Mouse (Mus musculus): ENCODE results near the gene Mllt3. TPM values are rescaled to one million over a fixed set of nuclear protein-coding genes. Genes with fewer than 3 reads are reported as not detected.

Mllt3 gene
- polyA plus RNA-seq, 1 experiment from 2014 or later: 73.2 TPM

- no peak for ATAC-seq (ENCODE audit: low FRiP score)
- Histone ChIP-seq H3K27me3 (ENCODE audit: control insufficient read depth, insufficient read depth, low read length) (no peaks in the 10 kb centered on the region), H3K9me3 (ENCODE audit: control insufficient read depth, low read length) (no peaks in the 10 kb centered on the region), H3K4me3 (ENCODE audit: low read depth, low read length) (no peak overlapping the region), H3K9ac (ENCODE audit: low read depth, low read length) (no peak overlapping the region), H3K4me1 (replicated peaks; ENCODE audit: control insufficient read depth, insufficient read depth, low read length) (no peaks in the 10 kb centered on the region), H3K27ac (ENCODE audit: low read depth, low read length) (no peak overlapping the region), H3K36me3 (ENCODE audit: control insufficient read depth, insufficient read depth, low read length) (no peaks in the 10 kb centered on the region), H3K4me2 (replicated peaks; ENCODE audit: low read depth, low read length) (no peak overlapping the region)
- no peak for DNase-seq (ENCODE audit: low spot score)
- WGBS: 61% methylated on average over 3 of the region's 3 CpGs
Observed at GRCm38 (mm10) chr4:87865848-87866247, 167.3 kb downstream of the Mllt3 start.

GRCm38 (mm10) chr4:87865041-87865440 is 168.1 kb downstream of the Mllt3 start:
- no peaks in the 10 kb centered on the region for H3K4me1 ChIP-seq (replicated peaks; ENCODE audit: control insufficient read depth, insufficient read depth, low read length)
- no peak for ATAC-seq (ENCODE audit: low FRiP score)
- no peaks in the 10 kb centered on the region for H3K36me3 ChIP-seq (ENCODE audit: control insufficient read depth, insufficient read depth, low read length)
- H3K27ac ChIP-seq (ENCODE audit: low read depth, low read length): no peak overlapping the region
- no peak for DNase-seq (ENCODE audit: low spot score)
- H3K9me3 ChIP-seq (ENCODE audit: control insufficient read depth, low read length): no peaks in the 10 kb centered on the region
- whole genome bisulfite sequencing: 74% methylated on average over 3 of the region's 3 CpGs
- H3K9ac ChIP-seq (ENCODE audit: low read depth, low read length): no peak overlapping the region
- H3K4me2 ChIP-seq (replicated peaks; ENCODE audit: low read depth, low read length): no peak overlapping the region
- no peak overlapping the region for H3K4me3 ChIP-seq (ENCODE audit: low read depth, low read length)
- no peaks in the 10 kb centered on the region for H3K27me3 ChIP-seq (ENCODE audit: control insufficient read depth, insufficient read depth, low read length)

GRCm38 (mm10) chr4:87863212-87863611 is 170.0 kb downstream of the Mllt3 start:
- no peaks in the 10 kb centered on the region for H3K27me3 ChIP-seq (ENCODE audit: control insufficient read depth, insufficient read depth, low read length)
- no peaks in the 10 kb centered on the region for H3K4me1 ChIP-seq (replicated peaks; ENCODE audit: control insufficient read depth, insufficient read depth, low read length)
- H3K27ac ChIP-seq (ENCODE audit: low read depth, low read length): no peak overlapping the region
- ATAC-seq (ENCODE audit: low FRiP score): no peak
- H3K9me3 ChIP-seq (ENCODE audit: control insufficient read depth, low read length): no peaks in the 10 kb centered on the region
- no peak overlapping the region for H3K9ac ChIP-seq (ENCODE audit: low read depth, low read length)
- H3K36me3 ChIP-seq (ENCODE audit: control insufficient read depth, insufficient read depth, low read length): no peaks in the 10 kb centered on the region
- WGBS: 91% methylated on average over 5 of the region's 5 CpGs
- H3K4me3 ChIP-seq (ENCODE audit: low read depth, low read length): no peak overlapping the region
- DNase-seq (ENCODE audit: low spot score): no peak
- H3K4me2 ChIP-seq (replicated peaks; ENCODE audit: low read depth, low read length): no peak overlapping the region

- H3K27ac ChIP-seq (ENCODE audit: low read depth, low read length): no peak overlapping the region
- H3K36me3 ChIP-seq (ENCODE audit: control insufficient read depth, insufficient read depth, low read length): no peaks in the 10 kb centered on the region
- no peaks in the 10 kb centered on the region for H3K27me3 ChIP-seq (ENCODE audit: control insufficient read depth, insufficient read depth, low read length)
- no peaks in the 10 kb centered on the region for H3K4me1 ChIP-seq (replicated peaks; ENCODE audit: control insufficient read depth, insufficient read depth, low read length)
- no peak overlapping the region for H3K9ac ChIP-seq (ENCODE audit: low read depth, low read length)
- H3K4me2 ChIP-seq (replicated peaks; ENCODE audit: low read depth, low read length): no peak overlapping the region
- no peaks in the 10 kb centered on the region for H3K9me3 ChIP-seq (ENCODE audit: control insufficient read depth, low read length)
- ATAC-seq (ENCODE audit: low FRiP score) (no peak), DNase-seq (ENCODE audit: low spot score) (no peak)
- WGBS: 90% methylated on average over 5 of the region's 5 CpGs
- H3K4me3 ChIP-seq (ENCODE audit: low read depth, low read length): no peak overlapping the region
Observed at GRCm38 (mm10) chr4:87860723-87861122, 172.4 kb downstream of the Mllt3 start.

GRCm38 (mm10) chr4:87859148-87859547 is 174.0 kb downstream of the Mllt3 start:
- Histone ChIP-seq H3K4me1 (replicated peaks; ENCODE audit: control insufficient read depth, insufficient read depth, low read length) (no peaks in the 10 kb centered on the region), H3K9ac (ENCODE audit: low read depth, low read length) (no peak overlapping the region), H3K4me2 (replicated peaks; ENCODE audit: low read depth, low read length) (no peak overlapping the region), H3K4me3 (ENCODE audit: low read depth, low read length) (no peak overlapping the region), H3K9me3 (ENCODE audit: control insufficient read depth, low read length) (no peaks in the 10 kb centered on the region), H3K27ac (ENCODE audit: low read depth, low read length) (no peak overlapping the region), H3K36me3 (ENCODE audit: control insufficient read depth, insufficient read depth, low read length) (no peaks in the 10 kb centered on the region), H3K27me3 (ENCODE audit: control insufficient read depth, insufficient read depth, low read length) (no peaks in the 10 kb centered on the region)
- DNase-seq (ENCODE audit: low spot score) (no peak), ATAC-seq (ENCODE audit: low FRiP score) (no peak)
- WGBS: 85% methylated on average over 4 of the region's 4 CpGs

GRCm38 (mm10) chr4:87857982-87858381 is 175.2 kb downstream of the Mllt3 start:
- H3K36me3 ChIP-seq (ENCODE audit: control insufficient read depth, insufficient read depth, low read length): no peaks in the 10 kb centered on the region
- no peaks in the 10 kb centered on the region for H3K9me3 ChIP-seq (ENCODE audit: control insufficient read depth, low read length)
- no peak overlapping the region for H3K27ac ChIP-seq (ENCODE audit: low read depth, low read length)
- no peaks in the 10 kb centered on the region for H3K27me3 ChIP-seq (ENCODE audit: control insufficient read depth, insufficient read depth, low read length)
- WGBS: 95% methylated on average over 1 of the region's 1 CpGs
- no peak overlapping the region for H3K4me3 ChIP-seq (ENCODE audit: low read depth, low read length)
- no peaks in the 10 kb centered on the region for H3K4me1 ChIP-seq (replicated peaks; ENCODE audit: control insufficient read depth, insufficient read depth, low read length)
- H3K4me2 ChIP-seq (replicated peaks; ENCODE audit: low read depth, low read length): no peak overlapping the region
- no peak for DNase-seq (ENCODE audit: low spot score)
- no peak overlapping the region for H3K9ac ChIP-seq (ENCODE audit: low read depth, low read length)
- ATAC-seq (ENCODE audit: low FRiP score): no peak

- H3K4me1 ChIP-seq (replicated peaks; ENCODE audit: control insufficient read depth, insufficient read depth, low read length): no peaks in the 10 kb centered on the region
- no peaks in the 10 kb centered on the region for H3K36me3 ChIP-seq (ENCODE audit: control insufficient read depth, insufficient read depth, low read length)
- no peaks in the 10 kb centered on the region for H3K27me3 ChIP-seq (ENCODE audit: control insufficient read depth, insufficient read depth, low read length)
- ATAC-seq (ENCODE audit: low FRiP score) (no peak), DNase-seq (ENCODE audit: low spot score) (no peak)
- H3K9me3 ChIP-seq (ENCODE audit: control insufficient read depth, low read length): no peaks in the 10 kb centered on the region
- no peak overlapping the region for H3K4me3 ChIP-seq (ENCODE audit: low read depth, low read length)
- no peak overlapping the region for H3K4me2 ChIP-seq (replicated peaks; ENCODE audit: low read depth, low read length)
- 94% methylated on average over 2 of the region's 2 CpGs for WGBS
- H3K9ac ChIP-seq (ENCODE audit: low read depth, low read length): no peak overlapping the region
- no peak overlapping the region for H3K27ac ChIP-seq (ENCODE audit: low read depth, low read length)
Observed at GRCm38 (mm10) chr4:87852461-87852860, 180.7 kb downstream of the Mllt3 start.

- H3K4me2 ChIP-seq (replicated peaks; ENCODE audit: low read depth, low read length): no peak overlapping the region
- ATAC-seq (ENCODE audit: low FRiP score) (no peak), DNase-seq (ENCODE audit: low spot score) (no peak)
- H3K9ac ChIP-seq (ENCODE audit: low read depth, low read length): no peak overlapping the region
- no peaks in the 10 kb centered on the region for H3K9me3 ChIP-seq (ENCODE audit: control insufficient read depth, low read length)
- H3K36me3 ChIP-seq (ENCODE audit: control insufficient read depth, insufficient read depth, low read length): no peaks in the 10 kb centered on the region
- H3K4me1 ChIP-seq (replicated peaks; ENCODE audit: control insufficient read depth, insufficient read depth, low read length): no peaks in the 10 kb centered on the region
- H3K27ac ChIP-seq (ENCODE audit: low read depth, low read length): no peak overlapping the region
- no peaks in the 10 kb centered on the region for H3K27me3 ChIP-seq (ENCODE audit: control insufficient read depth, insufficient read depth, low read length)
- WGBS: 92% methylated on average over 5 of the region's 5 CpGs
- H3K4me3 ChIP-seq (ENCODE audit: low read depth, low read length): no peak overlapping the region
Observed at GRCm38 (mm10) chr4:87850051-87850450, 183.1 kb downstream of the Mllt3 start.

GRCm38 (mm10) chr4:87844668-87845210 is 188.4 kb downstream of the Mllt3 start:
- no peak overlapping the region for H3K27ac ChIP-seq (ENCODE audit: low read depth, low read length)
- H3K36me3 ChIP-seq (ENCODE audit: control insufficient read depth, insufficient read depth, low read length): no peaks in the 10 kb centered on the region
- no peaks in the 10 kb centered on the region for H3K9me3 ChIP-seq (ENCODE audit: control insufficient read depth, low read length)
- H3K9ac ChIP-seq (ENCODE audit: low read depth, low read length): no peak overlapping the region
- no peaks in the 10 kb centered on the region for H3K4me1 ChIP-seq (replicated peaks; ENCODE audit: control insufficient read depth, insufficient read depth, low read length)
- H3K27me3 ChIP-seq (ENCODE audit: control insufficient read depth, insufficient read depth, low read length): no peaks in the 10 kb centered on the region
- H3K4me2 ChIP-seq (replicated peaks; ENCODE audit: low read depth, low read length): no peak overlapping the region
- WGBS: 88% methylated on average over 6 of the region's 6 CpGs
- H3K4me3 ChIP-seq (ENCODE audit: low read depth, low read length): no peak overlapping the region
- ATAC-seq (ENCODE audit: low FRiP score) (no peak), DNase-seq (ENCODE audit: low spot score) (no peak)

Data from hindbrain, embryonic 11.5 days (tissue).